Mouse (Mus musculus) kidney, postnatal 0 days (tissue): ENCODE measurements around the gene Ddah1. TPM values are rescaled to one million over a fixed set of nuclear protein-coding genes. Genes with fewer than 3 reads are reported as not detected.

Experiments
- ATAC-seq: fragments of 200-750 bp; cut with Nextera tagmentation; replicated peaks from 2 replicates; pipeline ENCODE4 v1.8.0; 2017; ENCODE audit warnings: low read depth, moderate number of reproducible peaks, moderate TSS enrichment, moderate library complexity; ENCODE audit not compliant: low FRiP score
- DNase-seq: peaks from one replicate; pipeline ENCODE4 v3.0.0-alpha.2; 2016; ENCODE audit warnings: low spot score
- H3K27ac ChIP-seq: fragments of 300-500 bp; sonication (generic); 2 replicates; pipeline ENCODE4 v1.5.1; 2014; ENCODE audit warnings: mild to moderate bottlenecking
- H3K27me3 ChIP-seq: fragments of 300-500 bp; sonication (generic); 2 replicates; pipeline ENCODE4 v1.6.1; 2014; ENCODE audit warnings: low read length, mixed read lengths; ENCODE audit not compliant: insufficient read depth
- H3K36me3 ChIP-seq: fragments of 300-500 bp; sonication (generic); 2 replicates; pipeline ENCODE4 v1.6.1; 2014; ENCODE audit warnings: low read length, mixed read lengths; ENCODE audit not compliant: insufficient read depth
- H3K4me1 ChIP-seq: fragments of 300-500 bp; sonication (generic); replicated peaks from 2 replicates; pipeline ENCODE4 v1.6.1; 2014; ENCODE audit warnings: antibody characterized with exemption, low read length, mixed read lengths; ENCODE audit not compliant: insufficient read depth
- H3K4me2 ChIP-seq: fragments of 300-500 bp; sonication (generic); 2 replicates; pipeline ENCODE4 v1.6.1; 2014; ENCODE audit warnings: mild to moderate bottlenecking, low read length, moderate library complexity, mixed read lengths
- H3K4me3 ChIP-seq: fragments of 300-500 bp; sonication (generic); replicated peaks from 2 replicates; pipeline ENCODE4 v1.5.1; 2014; ENCODE audit warnings: low read depth, low read length
- H3K9ac ChIP-seq: fragments of 300-500 bp; sonication (generic); 2 replicates; pipeline ENCODE4 v1.6.1; 2014; ENCODE audit warnings: low read depth, low read length
- H3K9me3 ChIP-seq: fragments of 300-500 bp; sonication (generic); replicated peaks from 2 replicates; pipeline ENCODE4 v1.6.1; 2016; ENCODE audit warnings: low read length, inconsistent platforms, mixed read lengths
- CTCF ChIP-seq: IDR thresholded peaks from 2 replicates; pipeline ENCODE4 v1.5.1; 2016; ENCODE audit warnings: antibody characterized with exemption, low read depth, mild to moderate bottlenecking, moderate library complexity
- WGBS: fragments of 180-500 bp; shearing (Covaris S2); extraction: QIAGEN DNeasy Blood & Tissue Kit; methylation state at CpG from one replicate; pipeline ENCODE4 v1.1.7; 2014; 5-methylcytosine and 5-hydroxymethylcytosine counted together
- polyA plus RNA-seq: library from polyadenylated mRNA; unstranded; fragments of >200 nt; fragmentation: Nextera tagmentation; extraction: Ambion mirVana; gene quantifications from 2 replicates; pipeline ENCODE4 v1.2.1, GENCODE M21; 2015

Ddah1 gene
- polyA plus RNA-seq, 1 experiment from 2014 or later, result 108 TPM

DNA sequence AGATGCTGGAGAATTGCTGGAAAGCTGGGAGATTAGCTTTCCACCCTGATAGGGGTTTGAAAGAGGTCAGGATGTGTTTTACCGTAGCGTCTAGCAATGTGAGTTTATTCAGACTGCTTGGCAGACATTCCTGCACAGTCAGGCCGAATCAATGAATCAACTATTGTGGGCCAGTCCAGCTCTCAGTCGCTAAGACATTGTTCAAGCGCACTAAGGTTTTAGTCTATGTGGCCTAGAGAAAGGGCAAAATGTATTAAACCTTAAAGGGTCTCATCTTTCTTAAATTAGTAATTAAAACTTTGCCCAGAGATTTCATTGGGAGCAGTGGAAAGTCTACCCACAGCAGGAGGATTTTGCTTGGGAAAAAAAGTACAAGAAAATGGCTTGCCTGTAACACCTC lies 48.0 kb downstream of the Ddah1 start:
- Histone ChIP-seq H3K36me3 (no peaks in the 10 kb centered on the region), H3K27me3 (no peaks in the 10 kb centered on the region), H3K4me1 (no peaks in the 10 kb centered on the region; the same call in none of the 2 replicates), H3K9ac (no peak overlapping the region), H3K27ac (no peak overlapping the region; the same call in 1 of the 2 replicates), H3K9me3 (no peaks in the 10 kb centered on the region), H3K4me3 (no peak overlapping the region), H3K4me2 (0 out of 2 replicates have a peak overlapping the region, but pooled peaks have one; percentile 21)
- DNase-seq (peak; percentile 59), ATAC-seq (no peak)
- WGBS, result 15% methylated on average over 5 of the region's 5 CpGs
- no peak for TF ChIP-seq CTCF

DNA sequence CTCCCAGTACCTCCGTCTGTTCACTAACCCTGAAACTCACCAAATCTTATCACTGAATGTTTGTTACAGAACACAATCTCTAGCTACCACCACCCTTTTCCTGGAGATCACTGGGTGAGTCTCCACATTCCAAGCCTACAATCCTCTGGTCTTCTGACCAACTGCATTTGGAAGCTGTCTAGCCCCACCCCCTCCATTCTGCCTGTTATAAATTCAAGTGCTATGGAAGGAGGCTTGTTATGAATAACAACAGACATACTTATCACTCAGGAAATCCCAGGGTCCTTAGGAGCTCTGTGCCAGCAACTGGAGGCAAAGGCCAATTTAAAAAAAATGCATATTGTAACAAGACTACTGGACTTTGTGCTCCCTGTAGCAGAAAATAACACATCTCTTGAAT lies 58.3 kb downstream of the Ddah1 start:
- no peak for TF ChIP-seq CTCF
- H3K27me3 ChIP-seq, result no peaks in the 10 kb centered on the region
- no peak overlapping the region for H3K9ac ChIP-seq
- WGBS, result 38% methylated on average over 1 of the region's 1 CpGs
- no peaks in the 10 kb centered on the region for H3K36me3 ChIP-seq
- H3K9me3 ChIP-seq, result no peaks in the 10 kb centered on the region
- peaks cover 16% of the 10 kb centered on the region for H3K4me1 ChIP-seq
- peak overlapping the region; percentile 80 for H3K27ac ChIP-seq
- ATAC-seq (peak; percentile 35; the same call in 1 of the 2 replicates), DNase-seq (peak; percentile 80)
- peak overlapping the region; percentile 25; the same call in 1 of the 2 replicates for H3K4me2 ChIP-seq
- H3K4me3 ChIP-seq, result no peak overlapping the region

DNA sequence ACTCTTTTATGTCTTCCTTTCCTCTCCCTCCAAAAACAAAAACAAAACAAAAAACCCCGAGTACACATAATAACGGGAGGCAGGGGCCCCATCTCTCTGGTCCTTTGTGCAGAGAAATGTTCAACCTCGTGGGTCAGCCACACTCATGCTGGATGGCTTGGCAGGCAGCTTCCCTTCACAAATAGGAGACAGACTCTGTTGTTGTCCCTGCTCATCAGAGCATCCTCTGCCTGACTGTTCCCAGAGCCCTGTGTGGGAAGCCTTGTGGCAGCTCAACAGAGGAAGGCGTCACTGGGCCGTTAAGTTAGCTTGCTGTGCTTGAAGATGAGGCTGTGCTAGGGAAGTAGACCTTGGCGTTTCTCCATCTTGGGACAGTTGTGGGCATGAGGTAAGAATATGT lies 58.8 kb downstream of the Ddah1 start:
- TF ChIP-seq CTCF, result no peak
- WGBS, result 24% methylated on average over 6 of the region's 6 CpGs
- DNase-seq (peak; percentile 61), ATAC-seq (peak; percentile 44; the same call in 1 of the 2 replicates)
- H3K27me3 ChIP-seq, result no peaks in the 10 kb centered on the region
- no peak overlapping the region for H3K4me3 ChIP-seq
- peaks cover 16% of the 10 kb centered on the region for H3K4me1 ChIP-seq
- no peaks in the 10 kb centered on the region for H3K9me3 ChIP-seq
- no peaks in the 10 kb centered on the region for H3K36me3 ChIP-seq
- peak overlapping the region; percentile 80 for H3K27ac ChIP-seq
- peak overlapping the region; percentile 25; the same call in 1 of the 2 replicates for H3K4me2 ChIP-seq
- H3K9ac ChIP-seq, result no peak overlapping the region

DNA sequence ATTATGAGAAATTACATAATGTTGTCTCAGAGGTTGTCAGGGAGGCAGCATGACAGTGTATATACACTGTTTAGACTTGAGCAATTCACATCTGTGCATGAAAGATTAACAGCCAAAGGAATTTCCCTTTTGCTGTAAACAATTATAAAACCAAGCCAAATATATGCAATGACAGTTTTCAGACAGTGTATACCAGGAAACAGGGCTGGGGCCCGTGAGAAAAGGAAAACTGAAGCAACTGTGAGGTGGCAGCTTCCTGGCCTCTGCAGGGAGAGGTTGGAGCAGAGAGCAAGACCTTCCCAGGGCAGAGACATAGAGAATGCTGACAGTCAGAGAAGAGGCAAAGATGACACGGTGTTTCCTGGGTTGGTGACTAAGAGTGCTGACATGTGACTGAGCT lies 62.0 kb downstream of the Ddah1 start:
- DNase-seq (peak; percentile 68), ATAC-seq (no peak)
- no peak overlapping the region for H3K9ac ChIP-seq
- no peaks in the 10 kb centered on the region for H3K36me3 ChIP-seq
- peaks cover 16% of the 10 kb centered on the region for H3K4me1 ChIP-seq
- no peaks in the 10 kb centered on the region for H3K27me3 ChIP-seq
- no peak overlapping the region for H3K4me2 ChIP-seq
- no peaks in the 10 kb centered on the region for H3K9me3 ChIP-seq
- no peak overlapping the region for H3K4me3 ChIP-seq
- peak overlapping the region; percentile 15; the same call in 1 of the 2 replicates for H3K27ac ChIP-seq
- WGBS, result 43% methylated on average over 2 of the region's 2 CpGs
- TF ChIP-seq CTCF, result no peak

DNA sequence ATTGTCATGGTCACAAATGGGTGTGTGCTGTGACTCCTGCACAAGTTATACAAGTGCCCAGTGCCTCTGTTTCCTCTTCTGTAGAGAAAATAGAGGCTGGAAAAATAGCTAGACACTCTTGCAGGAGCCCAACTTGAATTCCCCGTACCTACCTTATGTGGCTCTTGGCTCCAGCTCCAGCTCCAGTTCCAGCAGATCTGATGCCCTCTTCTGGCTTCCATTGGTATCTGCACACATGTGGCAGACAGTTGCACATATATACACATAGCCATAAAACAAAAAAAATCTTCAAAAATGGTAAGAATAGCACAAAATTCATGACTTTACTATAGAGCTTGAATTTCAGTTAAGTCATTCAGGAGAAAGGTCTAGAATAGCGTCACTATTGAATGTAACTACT lies 62.5 kb downstream of the Ddah1 start:
- no peak overlapping the region for H3K9ac ChIP-seq
- WGBS, result 97% methylated on average over 2 of the region's 2 CpGs
- peak overlapping the region; percentile 15; the same call in 1 of the 2 replicates for H3K27ac ChIP-seq
- H3K4me3 ChIP-seq, result no peak overlapping the region
- TF ChIP-seq CTCF, result peak; percentile 22
- H3K9me3 ChIP-seq, result no peaks in the 10 kb centered on the region
- H3K36me3 ChIP-seq, result no peaks in the 10 kb centered on the region
- ATAC-seq (no peak), DNase-seq (no peak)
- H3K27me3 ChIP-seq, result no peaks in the 10 kb centered on the region
- no peak overlapping the region for H3K4me2 ChIP-seq
- peaks cover 16% of the 10 kb centered on the region for H3K4me1 ChIP-seq

DNA sequence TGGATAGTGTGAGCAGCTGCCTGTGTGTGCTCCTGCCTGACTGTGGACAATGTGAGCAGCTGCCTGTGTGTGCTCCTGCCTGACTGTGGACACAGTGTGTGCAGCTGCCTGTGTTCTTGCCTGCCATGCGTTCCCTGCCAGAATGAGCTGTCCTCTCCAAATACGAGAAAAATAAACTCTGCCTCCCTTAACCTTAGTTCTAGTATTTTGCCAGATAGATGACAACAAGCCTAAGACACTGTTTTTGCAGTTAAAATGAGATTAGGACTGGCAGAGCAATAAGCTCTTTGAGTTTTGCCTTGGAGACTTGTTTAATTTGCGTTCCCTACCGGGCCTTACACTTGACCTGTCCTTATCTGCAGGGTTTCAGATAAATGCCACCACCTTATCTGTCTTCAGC lies 63.7 kb downstream of the Ddah1 start:
- Histone ChIP-seq H3K4me3 (no peak overlapping the region), H3K9me3 (no peaks in the 10 kb centered on the region), H3K9ac (no peak overlapping the region), H3K27me3 (no peaks in the 10 kb centered on the region), H3K27ac (no peak overlapping the region), H3K4me1 (peaks cover 15% of the 10 kb centered on the region), H3K36me3 (no peaks in the 10 kb centered on the region), H3K4me2 (no peak overlapping the region)
- ATAC-seq (no peak), DNase-seq (no peak)
- no peak for TF ChIP-seq CTCF
- 81% methylated on average over 4 of the region's 4 CpGs for WGBS

DNA sequence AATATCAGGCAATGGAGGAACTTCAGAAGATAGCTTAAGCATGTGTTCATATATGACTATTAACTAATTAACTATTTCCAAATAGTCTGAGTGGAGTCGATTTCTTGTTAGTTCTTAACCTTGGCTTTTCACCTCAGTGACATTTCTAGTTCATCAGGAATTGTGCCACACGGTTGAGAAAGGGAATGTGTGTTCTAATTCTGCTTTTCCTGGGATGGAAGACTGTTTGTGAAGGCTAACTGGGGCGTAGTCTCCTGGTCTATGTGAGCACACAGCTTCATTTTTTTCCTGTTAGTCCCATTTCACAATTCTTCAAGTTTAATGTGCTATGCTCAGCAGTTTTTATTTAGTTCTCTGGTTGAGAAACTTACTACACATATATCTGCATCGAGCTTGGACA lies 65.2 kb downstream of the Ddah1 start:
- 76% methylated on average over 4 of the region's 4 CpGs for WGBS
- no peak overlapping the region for H3K9ac ChIP-seq
- no peaks in the 10 kb centered on the region for H3K27me3 ChIP-seq
- H3K27ac ChIP-seq, result no peak overlapping the region
- peaks cover 21% of the 10 kb centered on the region for H3K4me1 ChIP-seq
- H3K9me3 ChIP-seq, result no peaks in the 10 kb centered on the region
- DNase-seq, result no peak
- H3K36me3 ChIP-seq, result no peaks in the 10 kb centered on the region
- H3K4me2 ChIP-seq, result no peak overlapping the region
- no peak for TF ChIP-seq CTCF
- H3K4me3 ChIP-seq, result no peak overlapping the region
- ATAC-seq, result no peak
